In genomic region chr11:69795983-69796435, GRCm38 (mm10) we compare ENCODE assay signal across 10 mouse cellular contexts. TPM values are rescaled to one million over a fixed set of nuclear protein-coding genes. Genes with fewer than 3 reads are reported as not detected.
DNase-seq lines count a peak whose midpoint lies in the region; ATAC-seq and TF ChIP-seq lines count a peak whose summit lies in the region.
"Had no signal": no experiment of that assay in that cellular context is flagged by ENCODE, and none has a peak within 500 bp of the region (broad histone marks: within the 10 kb centered on the region; RNA-seq: fewer than 3 reads in every experiment).

No protein-coding gene starts in this region.

- H3K4me2 ChIP-seq in kidney, embryonic 16.5 days (replicated peaks; ENCODE audit: low read depth, low read length), result peak overlapping the region; percentile 96
- peak overlapping the region; percentile 58 for H3K4me2 ChIP-seq in hindbrain, embryonic 14.5 days (replicated peaks)
- H3K4me2 ChIP-seq in midbrain, embryonic 16.5 days (ENCODE audit: low read length), result peak overlapping the region; percentile 69

- H3K4me1 ChIP-seq in kidney, embryonic 16.5 days (ENCODE audit: insufficient read depth, low read length), result peaks cover 25% of the 10 kb centered on the region
- H3K4me1 ChIP-seq in kidney, adult 2 months (ENCODE audit: control insufficient read depth, insufficient read depth, low read length), result peaks cover 1% of the 10 kb centered on the region; the same call in 1 of the 2 replicates
- peaks cover 32% of the 10 kb centered on the region for H3K4me1 ChIP-seq in embryonic facial prominence, embryonic 10.5 days
- peaks cover 10% of the 10 kb centered on the region for H3K4me1 ChIP-seq in hindbrain, embryonic 14.5 days (replicated peaks; ENCODE audit: control insufficient read depth, insufficient read depth, low read length)
- H3K4me1 ChIP-seq in midbrain, embryonic 16.5 days (ENCODE audit: control insufficient read depth, insufficient read depth, low read length), result peaks cover 10% of the 10 kb centered on the region

- no peak overlapping the region for H3K27ac ChIP-seq in kidney, embryonic 16.5 days (ENCODE audit: low read length)
- no peak overlapping the region for H3K27ac ChIP-seq in kidney, adult 2 months (ENCODE audit: insufficient read depth, low read depth, low read length)
- H3K27ac ChIP-seq in embryonic facial prominence, embryonic 10.5 days (replicated peaks), result peak overlapping the region; percentile 66; the same call in 1 of the 2 replicates
- H3K27ac ChIP-seq in hindbrain, embryonic 14.5 days, result no peak overlapping the region
- no peak overlapping the region for H3K27ac ChIP-seq in midbrain, embryonic 16.5 days (ENCODE audit: low read length)
- H3K27ac ChIP-seq: macrophage had no signal

- peak overlapping the region; percentile 73 for H3K9ac ChIP-seq in kidney, embryonic 16.5 days (replicated peaks; ENCODE audit: low read length)
- H3K9ac ChIP-seq in hindbrain, embryonic 14.5 days, result no peak overlapping the region
- H3K9ac ChIP-seq in midbrain, embryonic 16.5 days (ENCODE audit: low read depth, low read length), result no peak overlapping the region

- peak overlapping the region; percentile 62 for H3K4me3 ChIP-seq in kidney, embryonic 16.5 days (ENCODE audit: low read length)
- no peak overlapping the region for H3K4me3 ChIP-seq in kidney, adult 2 months (ENCODE audit: insufficient read depth, low read depth, low read length)
- peak overlapping the region; percentile 64 for H3K4me3 ChIP-seq in embryonic facial prominence, embryonic 10.5 days
- H3K4me3 ChIP-seq in hindbrain, embryonic 14.5 days (replicated peaks; ENCODE audit: low read length), result peak overlapping the region; percentile 29
- peak overlapping the region; percentile 36; the same call in 1 of the 2 replicates for H3K4me3 ChIP-seq in midbrain, embryonic 16.5 days (ENCODE audit: low read depth, low read length)

- no peaks in the 10 kb centered on the region for H3K9me3 ChIP-seq in kidney, embryonic 16.5 days (ENCODE audit: low read length)
- H3K9me3 ChIP-seq in embryonic facial prominence, embryonic 10.5 days, result no peaks in the 10 kb centered on the region
- no peaks in the 10 kb centered on the region for H3K9me3 ChIP-seq in hindbrain, embryonic 14.5 days (ENCODE audit: control insufficient read depth, low read length)
- no peaks in the 10 kb centered on the region for H3K9me3 ChIP-seq in midbrain, embryonic 16.5 days (replicated peaks; ENCODE audit: control insufficient read depth, low read length, poor library complexity, severe bottlenecking)

- intact Hi-C loops in left cerebral cortex, postnatal 14 days (cut with DNase I), result no loop called here

- DNase-seq in kidney, adult 2 months, result no peak
- no peak for DNase-seq in embryonic facial prominence, embryonic 10.5 days (ENCODE audit: low spot score)
- no peak for DNase-seq in hindbrain, embryonic 14.5 days (ENCODE audit: low spot score)
- no peak for DNase-seq in B cell, adult 2 months
- DNase-seq in cerebellum, adult 9-10 months, result no peak
- DNase-seq in left cerebral cortex, postnatal 14 days (ENCODE audit: low spot score in 2 of 2), result no peak

- no peak for TF ChIP-seq CTCF in kidney, adult 2 months (conservative IDR thresholded peaks at IDR 0.05; ENCODE audit: insufficient read depth, insufficient read length, low read depth, low read length)

- no peak for ATAC-seq in kidney, embryonic 16.5 days (ENCODE audit: low FRiP score, low TSS enrichment)
- no peak for ATAC-seq in hindbrain, embryonic 14.5 days (ENCODE audit: low FRiP score)
- no peak for ATAC-seq in midbrain, embryonic 16.5 days

- WGBS in kidney, embryonic 16.5 days, result 2% methylated on average over 13 of the region's 13 CpGs
- 6% methylated on average over 13 of the region's 13 CpGs for WGBS in kidney, adult 2 months
- WGBS in embryonic facial prominence, embryonic 10.5 days, result 2% methylated on average over 13 of the region's 13 CpGs
- 3% methylated on average over 13 of the region's 13 CpGs for WGBS in hindbrain, embryonic 14.5 days
- under 1% methylated on average over 13 of the region's 13 CpGs for WGBS in midbrain, embryonic 16.5 days

- TF ChIP-seq POLR2A in kidney, adult 2 months (IDR thresholded peaks at IDR 0.05; ENCODE audit: low read depth, low read length), result no peak

- peaks cover 5% of the 10 kb centered on the region; the same call in 1 of the 2 replicates for H3K27me3 ChIP-seq in kidney, embryonic 16.5 days (ENCODE audit: insufficient read depth, low read length)
- H3K27me3 ChIP-seq in kidney, adult 2 months (replicated peaks; ENCODE audit: control insufficient read depth, insufficient read depth, low read length), result no peaks in the 10 kb centered on the region
- peaks cover 89% of the 10 kb centered on the region for H3K27me3 ChIP-seq in embryonic facial prominence, embryonic 10.5 days (replicated peaks; ENCODE audit: low read depth, poor library complexity, severe bottlenecking)
- H3K27me3 ChIP-seq in hindbrain, embryonic 14.5 days (ENCODE audit: control insufficient read depth, insufficient read depth, low read length), result peaks cover 14% of the 10 kb centered on the region
- peaks cover 12% of the 10 kb centered on the region for H3K27me3 ChIP-seq in midbrain, embryonic 16.5 days (ENCODE audit: control insufficient read depth, insufficient read depth, low read depth, low read length)

- no peaks in the 10 kb centered on the region for H3K36me3 ChIP-seq in kidney, embryonic 16.5 days (ENCODE audit: insufficient read depth, low read length)
- H3K36me3 ChIP-seq in kidney, adult 2 months (ENCODE audit: control insufficient read depth, insufficient read depth, low read length), result no peaks in the 10 kb centered on the region
- H3K36me3 ChIP-seq in embryonic facial prominence, embryonic 10.5 days (replicated peaks), result no peaks in the 10 kb centered on the region
- no peaks in the 10 kb centered on the region for H3K36me3 ChIP-seq in hindbrain, embryonic 14.5 days (replicated peaks; ENCODE audit: control insufficient read depth, insufficient read depth)
- no peaks in the 10 kb centered on the region for H3K36me3 ChIP-seq in midbrain, embryonic 16.5 days (ENCODE audit: control insufficient read depth, insufficient read depth, low read length)

RNA-seq across cellular contexts. Expression of gene Chrnb1, which starts 0.3 kb away (rescaled TPM):
- 12.9 and 13.8 TPM in 2 replicates for polyA plus RNA-seq in kidney, embryonic 16.5 days (2015; fragmentation: Nextera tagmentation; extraction: Ambion mirVana)
- 11.9 and 14.3 TPM in 2 replicates for polyA plus RNA-seq in kidney, adult 2 months (2012; rRNA removed)
- 1.4 and 2.3 TPM in 2 replicates for polyA plus RNA-seq in embryonic facial prominence, embryonic 10.5 days (2016; fragmentation: Nextera tagmentation; extraction: Ambion mirVana)
- 1.4 and 1.6 TPM in 2 replicates for polyA plus RNA-seq in hindbrain, embryonic 14.5 days (2014; fragmentation: Nextera tagmentation; extraction: Ambion mirVana)
- 1.4 and 1.6 TPM in 2 replicates for polyA plus RNA-seq in midbrain, embryonic 16.5 days (2015; fragmentation: Nextera tagmentation; extraction: Ambion mirVana)
- total RNA-seq in left cerebral cortex, postnatal 14 days (2021), result under 1 TPM; 0.76 to 0.79 TPM
- polyA plus RNA-seq: macrophage had no signal

RNA-seq across cellular contexts. Expression of gene Fgf11, which starts 5.6 kb away (rescaled TPM):
- 2.6 and 3.0 TPM in 2 replicates for polyA plus RNA-seq in kidney, embryonic 16.5 days (2015; fragmentation: Nextera tagmentation; extraction: Ambion mirVana)
- 2.6 and 3.3 TPM in 2 replicates for polyA plus RNA-seq in kidney, adult 2 months (2012; rRNA removed)
- 0.91 and 0.93 TPM in 2 replicates for polyA plus RNA-seq in embryonic facial prominence, embryonic 10.5 days (2016; fragmentation: Nextera tagmentation; extraction: Ambion mirVana)
- 4.3 TPM in 2 replicates for polyA plus RNA-seq in hindbrain, embryonic 14.5 days (2014; fragmentation: Nextera tagmentation; extraction: Ambion mirVana)
- polyA plus RNA-seq in midbrain, embryonic 16.5 days (2015; fragmentation: Nextera tagmentation; extraction: Ambion mirVana), result 4.1 and 4.5 TPM in 2 replicates
- 10 to 100 TPM; 15.4 to 20.4 TPM for total RNA-seq in left cerebral cortex, postnatal 14 days (2021)

RNA-seq across cellular contexts. Expression of gene Tmem102, which starts 9.4 kb away (rescaled TPM):
- polyA plus RNA-seq in kidney, embryonic 16.5 days (2015; fragmentation: Nextera tagmentation; extraction: Ambion mirVana), result 9.0 and 10.2 TPM in 2 replicates
- polyA plus RNA-seq in kidney, adult 2 months (2012; rRNA removed), result 19.2 and 22.4 TPM in 2 replicates
- polyA plus RNA-seq in embryonic facial prominence, embryonic 10.5 days (2016; fragmentation: Nextera tagmentation; extraction: Ambion mirVana), result 2.1 and 2.7 TPM in 2 replicates
- 0.90 and 1.9 TPM in 2 replicates for polyA plus RNA-seq in hindbrain, embryonic 14.5 days (2014; fragmentation: Nextera tagmentation; extraction: Ambion mirVana)
- 0.54 and 0.56 TPM in 2 replicates for polyA plus RNA-seq in midbrain, embryonic 16.5 days (2015; fragmentation: Nextera tagmentation; extraction: Ambion mirVana)
- not detected for total RNA-seq in left cerebral cortex, postnatal 14 days (2021)
- polyA plus RNA-seq: macrophage had no signal

RNA-seq across cellular contexts. Expression of gene Gm39566, which starts 19.1 kb away (rescaled TPM):
- not detected in 2 replicates for polyA plus RNA-seq in kidney, embryonic 16.5 days (2015; fragmentation: Nextera tagmentation; extraction: Ambion mirVana)
- polyA plus RNA-seq in kidney, adult 2 months (2012; rRNA removed), result 0.02 and 0.04 TPM in 2 replicates
- not detected in 2 replicates for polyA plus RNA-seq in embryonic facial prominence, embryonic 10.5 days (2016; fragmentation: Nextera tagmentation; extraction: Ambion mirVana)
- not detected in 2 replicates for polyA plus RNA-seq in hindbrain, embryonic 14.5 days (2014; fragmentation: Nextera tagmentation; extraction: Ambion mirVana)
- polyA plus RNA-seq in midbrain, embryonic 16.5 days (2015; fragmentation: Nextera tagmentation; extraction: Ambion mirVana), result not detected in 2 replicates
- total RNA-seq in left cerebral cortex, postnatal 14 days (2021), result not detected
- total RNA-seq: adrenal gland, postnatal 4 days had no signal
- polyA plus RNA-seq: macrophage had no signal

RNA-seq across cellular contexts. Expression of gene Spem2, which starts 22.3 kb away (rescaled TPM):
- polyA plus RNA-seq in kidney, embryonic 16.5 days (2015; fragmentation: Nextera tagmentation; extraction: Ambion mirVana), result not detected in 2 replicates
- 0.20 and 0.26 TPM in 2 replicates for polyA plus RNA-seq in kidney, adult 2 months (2012; rRNA removed)
- polyA plus RNA-seq in embryonic facial prominence, embryonic 10.5 days (2016; fragmentation: Nextera tagmentation; extraction: Ambion mirVana), result not detected in 2 replicates
- polyA plus RNA-seq in hindbrain, embryonic 14.5 days (2014; fragmentation: Nextera tagmentation; extraction: Ambion mirVana), result not detected in 2 replicates
- not detected in 2 replicates for polyA plus RNA-seq in midbrain, embryonic 16.5 days (2015; fragmentation: Nextera tagmentation; extraction: Ambion mirVana)
- total RNA-seq in left cerebral cortex, postnatal 14 days (2021), result not detected
- total RNA-seq: adrenal gland, postnatal 4 days had no signal
- polyA plus RNA-seq: macrophage had no signal
